Mouse (Mus musculus) liver, embryonic 12.5 days (tissue): ENCODE measurements around the gene Ap1m2. TPM values are rescaled to one million over a fixed set of nuclear protein-coding genes. Genes with fewer than 3 reads are reported as not detected.

Experiments
- ATAC-seq: fragments of 200-750 bp; cut with Nextera tagmentation; 2 replicates; pipeline ENCODE4 v1.8.0; 2017; ENCODE audit warnings: moderate number of reproducible peaks, mild to moderate bottlenecking, moderate library complexity
- H3K27ac ChIP-seq: fragments of 300-500 bp; sonication (generic); 2 replicates; pipeline ENCODE4 v1.5.1; 2016; ENCODE audit warnings: mild to moderate bottlenecking
- H3K27me3 ChIP-seq: fragments of 300-500 bp; sonication (generic); replicated peaks from 2 replicates; pipeline ENCODE4 v1.6.1; 2016; ENCODE audit warnings: mild to moderate bottlenecking, moderate library complexity
- H3K36me3 ChIP-seq: fragments of 300-500 bp; sonication (generic); 2 replicates; pipeline ENCODE4 v1.6.1; 2016; ENCODE audit warnings: mild to moderate bottlenecking, moderate library complexity
- H3K4me1 ChIP-seq: fragments of 300-500 bp; sonication (generic); 2 replicates; pipeline ENCODE4 v1.6.1; 2016
- H3K4me2 ChIP-seq: fragments of 300-500 bp; sonication (generic); 2 replicates; pipeline ENCODE4 v1.6.1; 2016; ENCODE audit warnings: mild to moderate bottlenecking, moderate library complexity
- H3K4me3 ChIP-seq: fragments of 300-500 bp; sonication (generic); 2 replicates; pipeline ENCODE4 v1.5.1; 2016; ENCODE audit warnings: mild to moderate bottlenecking, moderate library complexity
- H3K9ac ChIP-seq: fragments of 300-500 bp; sonication (generic); 2 replicates; pipeline ENCODE4 v1.6.1; 2016; ENCODE audit warnings: mild to moderate bottlenecking, moderate library complexity
- H3K9me3 ChIP-seq: fragments of 300-500 bp; sonication (generic); replicated peaks from 2 replicates; pipeline ENCODE4 v1.6.1; 2016; ENCODE audit warnings: mild to moderate bottlenecking, moderate library complexity
- WGBS: fragments of 180-500 bp; shearing (Covaris S2); methylation state at CpG from one replicate; pipeline ENCODE4 v1.1.7; 2016; ENCODE audit not compliant: insufficient replicate concordance; 5-methylcytosine and 5-hydroxymethylcytosine counted together
- polyA plus RNA-seq: library from polyadenylated mRNA; unstranded; fragments of >200 nt; fragmentation: Nextera tagmentation; extraction: Ambion mirVana; gene quantifications from 2 replicates; pipeline ENCODE4 v1.2.1, GENCODE M21; 2016

Gene Ap1m2
- polyA plus RNA-seq, 1 experiment from 2014 or later: 0.25 TPM

- no peaks in the 10 kb centered on the region for H3K27me3 ChIP-seq
- no peak overlapping the region for H3K27ac ChIP-seq
- 75% methylated on average over 8 of the region's 8 CpGs for WGBS
- H3K4me2 ChIP-seq: no peak overlapping the region
- no peak for ATAC-seq
- H3K4me3 ChIP-seq: no peak overlapping the region
- H3K9me3 ChIP-seq: no peaks in the 10 kb centered on the region
- peaks cover 25% of the 10 kb centered on the region; the same call in 1 of the 2 replicates for H3K36me3 ChIP-seq
- H3K9ac ChIP-seq: no peak overlapping the region
- peaks cover 25% of the 10 kb centered on the region for H3K4me1 ChIP-seq
Measured at GRCm38 (mm10) chr9:21336491-21336890, 24.4 kb upstream of the Ap1m2 start.

- no peak overlapping the region for H3K4me2 ChIP-seq
- no peak overlapping the region for H3K27ac ChIP-seq
- H3K9ac ChIP-seq: no peak overlapping the region
- no peak overlapping the region for H3K4me3 ChIP-seq
- peaks cover 19% of the 10 kb centered on the region; the same call in 1 of the 2 replicates for H3K36me3 ChIP-seq
- H3K9me3 ChIP-seq: no peaks in the 10 kb centered on the region
- 73% methylated on average over 4 of the region's 4 CpGs for WGBS
- H3K27me3 ChIP-seq: no peaks in the 10 kb centered on the region
- ATAC-seq: no peak
- peaks cover 28% of the 10 kb centered on the region for H3K4me1 ChIP-seq
Measured at GRCm38 (mm10) chr9:21335391-21335790, 23.3 kb upstream of the Ap1m2 start.

DNA sequence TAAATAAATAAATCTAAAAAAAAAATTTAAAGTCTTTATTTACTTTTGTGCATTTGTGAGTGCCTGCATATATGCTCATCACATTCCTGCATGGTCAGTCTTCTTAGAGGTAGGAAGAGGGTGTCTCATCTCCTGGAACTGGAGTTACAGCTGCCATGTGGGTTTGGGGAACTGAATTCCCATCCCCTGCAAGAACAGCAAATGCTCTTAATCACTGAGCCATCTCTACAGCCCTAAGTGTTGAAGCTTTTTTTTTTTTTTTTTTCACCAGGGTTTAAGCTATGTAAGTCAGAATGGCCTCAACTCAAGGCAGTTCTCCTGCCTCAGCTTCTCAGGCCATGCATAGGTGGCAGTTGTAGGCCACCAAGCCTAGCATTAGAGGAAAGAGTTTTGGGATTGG is 22.6 kb upstream of the Ap1m2 start:
- H3K27me3 ChIP-seq: no peaks in the 10 kb centered on the region
- peaks cover 19% of the 10 kb centered on the region; the same call in 1 of the 2 replicates for H3K36me3 ChIP-seq
- ATAC-seq: no peak
- H3K9ac ChIP-seq: no peak overlapping the region
- H3K27ac ChIP-seq: no peak overlapping the region
- H3K4me1 ChIP-seq: peaks cover 35% of the 10 kb centered on the region
- H3K4me2 ChIP-seq: no peak overlapping the region
- H3K4me3 ChIP-seq: no peak overlapping the region
- no peaks in the 10 kb centered on the region for H3K9me3 ChIP-seq

DNA sequence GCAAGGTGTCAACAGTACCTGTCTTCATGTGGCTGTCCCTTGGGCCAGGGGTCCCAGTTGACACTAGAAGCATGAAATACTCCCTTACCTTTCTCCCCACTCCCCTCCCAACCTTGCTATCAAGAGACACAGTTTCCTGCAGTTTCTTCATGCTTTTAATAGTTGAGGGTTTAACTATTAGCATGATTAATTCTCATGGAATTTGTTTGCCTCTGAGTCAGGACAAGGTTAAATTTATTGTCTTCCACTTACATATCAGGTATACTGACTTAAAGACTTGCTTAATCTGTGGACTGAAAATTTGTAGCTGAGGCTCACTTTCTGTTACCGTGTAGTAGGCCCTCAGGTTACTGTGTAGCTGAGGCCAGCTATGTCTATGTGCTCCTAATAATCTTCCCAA is 21.4 kb upstream of the Ap1m2 start:
- Histone ChIP-seq H3K4me3 (no peak overlapping the region), H3K27ac (no peak overlapping the region), H3K36me3 (peaks cover 12% of the 10 kb centered on the region; the same call in 1 of the 2 replicates), H3K27me3 (no peaks in the 10 kb centered on the region), H3K9ac (no peak overlapping the region), H3K9me3 (no peaks in the 10 kb centered on the region), H3K4me2 (no peak overlapping the region), H3K4me1 (peaks cover 45% of the 10 kb centered on the region)
- ATAC-seq: no peak
- WGBS: 71% methylated on average over 1 of the region's 1 CpGs

GRCm38 (mm10) chr9:21332161-21333061 is 20.3 kb upstream of the Ap1m2 start:
- Histone ChIP-seq H3K4me2 (no peak overlapping the region), H3K36me3 (0 out of 2 replicates have a peak, but pooled peaks cover 8% of the 10 kb centered on the region), H3K4me3 (no peak overlapping the region), H3K9ac (no peak overlapping the region), H3K27me3 (no peaks in the 10 kb centered on the region), H3K9me3 (no peaks in the 10 kb centered on the region), H3K27ac (0 out of 2 replicates have a peak overlapping the region, but pooled peaks have one; percentile 2), H3K4me1 (peaks cover 48% of the 10 kb centered on the region)
- WGBS: 39% methylated on average over 9 of the region's 9 CpGs
- ATAC-seq: no peak

DNA sequence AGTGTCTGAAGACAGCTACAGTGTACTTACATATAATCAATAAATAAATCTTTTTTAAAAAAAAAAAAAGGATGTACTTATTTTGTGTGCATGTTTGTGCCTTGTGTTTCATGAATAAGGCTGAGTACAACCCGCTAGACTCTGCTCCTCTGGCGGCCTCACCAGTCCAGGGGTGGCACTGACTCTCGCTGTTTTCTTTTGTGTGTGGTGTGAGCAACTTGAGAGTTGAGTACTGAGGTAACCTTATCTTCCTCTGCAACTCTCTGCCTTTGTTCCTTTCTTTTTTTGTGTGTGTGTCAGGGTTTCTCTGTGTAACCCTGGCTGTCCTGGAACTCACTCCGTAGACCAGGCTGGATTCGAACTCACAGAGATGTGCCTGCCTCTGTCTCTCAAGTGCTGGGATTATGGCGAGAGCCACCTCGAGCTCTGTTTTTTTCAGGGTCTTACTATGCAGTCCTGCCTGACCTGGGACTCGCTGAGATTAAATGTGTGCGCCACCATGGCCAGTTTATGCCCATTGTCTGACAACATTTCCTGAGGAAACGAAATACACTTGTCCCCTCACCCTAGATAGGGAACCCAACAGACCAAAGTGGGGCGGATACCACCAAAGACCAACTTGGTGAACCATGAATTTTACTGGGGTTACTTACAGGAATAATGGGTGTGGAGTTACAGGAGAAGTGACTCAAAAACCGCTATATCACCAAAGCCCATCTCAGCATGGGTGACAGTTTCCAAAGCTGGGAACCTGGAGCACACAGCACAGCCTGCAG is 19.4 kb upstream of the Ap1m2 start:
- Histone ChIP-seq H3K36me3 (0 out of 2 replicates have a peak, but pooled peaks cover 4% of the 10 kb centered on the region), H3K27ac (0 out of 2 replicates have a peak overlapping the region, but pooled peaks have one; percentile 2), H3K9me3 (no peaks in the 10 kb centered on the region), H3K4me3 (no peak overlapping the region), H3K27me3 (no peaks in the 10 kb centered on the region), H3K9ac (no peak overlapping the region), H3K4me1 (peaks cover 56% of the 10 kb centered on the region), H3K4me2 (no peak overlapping the region)
- ATAC-seq: no peak
- WGBS: 51% methylated on average over 12 of the region's 12 CpGs

- H3K27me3 ChIP-seq: no peaks in the 10 kb centered on the region
- H3K9me3 ChIP-seq: no peaks in the 10 kb centered on the region
- WGBS: 82% methylated on average over 10 of the region's 10 CpGs
- H3K4me2 ChIP-seq: no peak overlapping the region
- peak overlapping the region; percentile 20; the same call in 1 of the 2 replicates for H3K27ac ChIP-seq
- no peak for ATAC-seq
- H3K4me3 ChIP-seq: no peak overlapping the region
- peaks cover 3% of the 10 kb centered on the region; the same call in 1 of the 2 replicates for H3K36me3 ChIP-seq
- no peak overlapping the region for H3K9ac ChIP-seq
- H3K4me1 ChIP-seq: peaks cover 59% of the 10 kb centered on the region
Measured at GRCm38 (mm10) chr9:21329699-21330289, 17.7 kb upstream of the Ap1m2 start.

GRCm38 (mm10) chr9:21329041-21329440 is 16.9 kb upstream of the Ap1m2 start:
- ATAC-seq: no peak
- Histone ChIP-seq H3K4me3 (no peak overlapping the region), H3K27ac (no peak overlapping the region), H3K9ac (no peak overlapping the region), H3K36me3 (peaks cover 3% of the 10 kb centered on the region; the same call in 1 of the 2 replicates), H3K27me3 (no peaks in the 10 kb centered on the region), H3K9me3 (no peaks in the 10 kb centered on the region), H3K4me2 (no peak overlapping the region), H3K4me1 (peaks cover 67% of the 10 kb centered on the region)
- 42% methylated on average over 3 of the region's 5 CpGs for WGBS

GRCm38 (mm10) chr9:21328041-21328440 is 15.9 kb upstream of the Ap1m2 start:
- no peak overlapping the region for H3K4me2 ChIP-seq
- 36% methylated on average over 3 of the region's 3 CpGs for WGBS
- ATAC-seq: no peak
- H3K9me3 ChIP-seq: no peaks in the 10 kb centered on the region
- H3K9ac ChIP-seq: no peak overlapping the region
- no peak overlapping the region for H3K4me3 ChIP-seq
- H3K4me1 ChIP-seq: peaks cover 71% of the 10 kb centered on the region
- H3K27me3 ChIP-seq: no peaks in the 10 kb centered on the region
- H3K36me3 ChIP-seq: peaks cover 3% of the 10 kb centered on the region; the same call in 1 of the 2 replicates
- H3K27ac ChIP-seq: no peak overlapping the region

GRCm38 (mm10) chr9:21327569-21327968 is 15.4 kb upstream of the Ap1m2 start:
- Histone ChIP-seq H3K4me3 (no peak overlapping the region), H3K27me3 (no peaks in the 10 kb centered on the region), H3K4me2 (no peak overlapping the region), H3K36me3 (peaks cover 3% of the 10 kb centered on the region; the same call in 1 of the 2 replicates), H3K4me1 (peaks cover 70% of the 10 kb centered on the region), H3K9ac (no peak overlapping the region), H3K27ac (peak overlapping the region; percentile 17; the same call in 1 of the 2 replicates), H3K9me3 (no peaks in the 10 kb centered on the region)
- 33% methylated on average over 3 of the region's 3 CpGs for WGBS
- no peak for ATAC-seq

DNA sequence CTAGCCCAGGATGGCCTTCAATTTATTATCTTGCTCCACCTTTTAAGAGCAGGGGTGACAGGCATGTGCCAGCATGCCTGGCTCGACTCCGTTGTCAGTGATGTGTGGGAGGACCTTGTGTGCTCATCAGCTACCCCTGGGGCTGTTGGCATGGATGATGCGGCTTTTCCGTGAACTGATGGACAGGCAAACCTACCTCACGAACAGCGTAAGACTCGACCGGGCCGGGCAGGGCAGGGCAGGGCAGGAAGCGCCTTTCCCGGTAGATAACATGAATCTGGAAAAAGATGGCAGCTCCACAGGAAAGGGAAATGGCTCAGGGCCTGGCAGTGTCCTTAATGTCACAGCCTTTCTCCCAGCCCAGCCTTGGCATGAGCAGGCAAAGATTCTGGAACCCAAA is 12.1 kb upstream of the Ap1m2 start:
- H3K4me3 ChIP-seq: no peak overlapping the region
- H3K9me3 ChIP-seq: peaks cover 4% of the 10 kb centered on the region; the same call in 1 of the 2 replicates
- no peak overlapping the region for H3K4me2 ChIP-seq
- 33% methylated on average over 11 of the region's 11 CpGs for WGBS
- ATAC-seq: no peak
- H3K9ac ChIP-seq: no peak overlapping the region
- H3K27me3 ChIP-seq: no peaks in the 10 kb centered on the region
- peaks cover 71% of the 10 kb centered on the region for H3K4me1 ChIP-seq
- H3K27ac ChIP-seq: no peak overlapping the region
- H3K36me3 ChIP-seq: no peaks in the 10 kb centered on the region; the same call in 1 of the 2 replicates
